Mouse (Mus musculus): ENCODE measurements around the gene Scn4a. TPM values are rescaled to one million over a fixed set of nuclear protein-coding genes. Genes with fewer than 3 reads are reported as not detected.

Scn4a gene
- polyA plus RNA-seq, 1 experiment from 2014 or later, result 0.23 TPM

- Histone ChIP-seq H3K27ac (replicated peaks; ENCODE audit: low read depth, low read length) (no peak overlapping the region), H3K27me3 (ENCODE audit: control insufficient read depth, insufficient read depth, low read length) (no peaks in the 10 kb centered on the region)
- ATAC-seq (ENCODE audit: insufficient number of reproducible peaks, low FRiP score, low TSS enrichment, low read depth), result no peak
Observed at GRCm38 (mm10) chr11:106286206-106286605, 66.9 kb downstream of the Scn4a start.

GRCm38 (mm10) chr11:106284126-106284525 lies 69.0 kb downstream of the Scn4a start:
- Histone ChIP-seq H3K27ac (replicated peaks; ENCODE audit: low read depth, low read length) (no peak overlapping the region), H3K9me3 (ENCODE audit: control insufficient read depth, low read length) (no peaks in the 10 kb centered on the region), H3K9ac (ENCODE audit: low read length) (no peak overlapping the region), H3K27me3 (ENCODE audit: control insufficient read depth, insufficient read depth, low read length) (no peaks in the 10 kb centered on the region), H3K4me3 (ENCODE audit: low read depth, low read length) (no peak overlapping the region), H3K4me2 (ENCODE audit: low read depth, severe bottlenecking) (no peak overlapping the region), H3K36me3 (ENCODE audit: control insufficient read depth, insufficient read depth, low read length) (no peaks in the 10 kb centered on the region), H3K4me1 (ENCODE audit: control insufficient read depth, insufficient read depth, low read length) (no peaks in the 10 kb centered on the region)
- ATAC-seq (ENCODE audit: insufficient number of reproducible peaks, low FRiP score, low TSS enrichment, low read depth), result no peak
- 84% methylated on average over 8 of the region's 8 CpGs for WGBS
- DNase-seq (ENCODE audit: low spot score), result no peak

More at GRCm38 (mm10) chr11:106286206-106286605, 66.9 kb downstream of the Scn4a start:
- 82% methylated on average over 7 of the region's 7 CpGs for WGBS
- Histone ChIP-seq H3K9ac (ENCODE audit: low read length) (no peak overlapping the region), H3K36me3 (ENCODE audit: control insufficient read depth, insufficient read depth, low read length) (no peaks in the 10 kb centered on the region), H3K9me3 (ENCODE audit: control insufficient read depth, low read length) (no peaks in the 10 kb centered on the region), H3K4me2 (ENCODE audit: low read depth, severe bottlenecking) (no peak overlapping the region), H3K4me3 (ENCODE audit: low read depth, low read length) (no peak overlapping the region), H3K4me1 (ENCODE audit: control insufficient read depth, insufficient read depth, low read length) (no peaks in the 10 kb centered on the region)
- no peak for DNase-seq (ENCODE audit: low spot score)

GRCm38 (mm10) chr11:106283371-106283770 lies 69.7 kb downstream of the Scn4a start:
- no peak overlapping the region for H3K9ac ChIP-seq (ENCODE audit: low read length)
- H3K27ac ChIP-seq (replicated peaks; ENCODE audit: low read depth, low read length), result no peak overlapping the region
- WGBS, result 86% methylated on average over 4 of the region's 4 CpGs
- ATAC-seq (ENCODE audit: insufficient number of reproducible peaks, low FRiP score, low TSS enrichment, low read depth) (no peak), DNase-seq (ENCODE audit: low spot score) (no peak)
- H3K4me1 ChIP-seq (ENCODE audit: control insufficient read depth, insufficient read depth, low read length), result no peaks in the 10 kb centered on the region
- no peaks in the 10 kb centered on the region for H3K27me3 ChIP-seq (ENCODE audit: control insufficient read depth, insufficient read depth, low read length)
- no peak overlapping the region for H3K4me3 ChIP-seq (ENCODE audit: low read depth, low read length)
- H3K9me3 ChIP-seq (ENCODE audit: control insufficient read depth, low read length), result no peaks in the 10 kb centered on the region
- H3K36me3 ChIP-seq (ENCODE audit: control insufficient read depth, insufficient read depth, low read length), result no peaks in the 10 kb centered on the region
- no peak overlapping the region for H3K4me2 ChIP-seq (ENCODE audit: low read depth, severe bottlenecking)

- WGBS, result 86% methylated on average over 6 of the region's 6 CpGs
- no peak overlapping the region for H3K27ac ChIP-seq (replicated peaks; ENCODE audit: low read depth, low read length)
- no peak overlapping the region for H3K9ac ChIP-seq (ENCODE audit: low read length)
- H3K9me3 ChIP-seq (ENCODE audit: control insufficient read depth, low read length), result no peaks in the 10 kb centered on the region
- no peak for ATAC-seq (ENCODE audit: insufficient number of reproducible peaks, low FRiP score, low TSS enrichment, low read depth)
- no peaks in the 10 kb centered on the region for H3K36me3 ChIP-seq (ENCODE audit: control insufficient read depth, insufficient read depth, low read length)
- H3K4me2 ChIP-seq (ENCODE audit: low read depth, severe bottlenecking), result no peak overlapping the region
- H3K4me1 ChIP-seq (ENCODE audit: control insufficient read depth, insufficient read depth, low read length), result no peaks in the 10 kb centered on the region
- no peaks in the 10 kb centered on the region for H3K27me3 ChIP-seq (ENCODE audit: control insufficient read depth, insufficient read depth, low read length)
- DNase-seq (ENCODE audit: low spot score), result no peak
- H3K4me3 ChIP-seq (ENCODE audit: low read depth, low read length), result no peak overlapping the region
Observed at GRCm38 (mm10) chr11:106282452-106282851, 70.6 kb downstream of the Scn4a start.

GRCm38 (mm10) chr11:106276454-106276853 lies 76.6 kb downstream of the Scn4a start, which contains the start of gene Tcam1:
Gene Tcam1 (plus strand): TSS chr11:106276672.
- WGBS, result 9% methylated on average over 25 of the region's 25 CpGs
- H3K27me3 ChIP-seq (ENCODE audit: control insufficient read depth, insufficient read depth, low read length), result no peaks in the 10 kb centered on the region
- H3K9me3 ChIP-seq (ENCODE audit: control insufficient read depth, low read length), result no peaks in the 10 kb centered on the region
- no peak within 1 kb of the TSS for H3K9ac ChIP-seq (ENCODE audit: low read length)
- DNase-seq (ENCODE audit: low spot score) (peak; percentile 98), ATAC-seq (ENCODE audit: insufficient number of reproducible peaks, low FRiP score, low TSS enrichment, low read depth) (no peak)
- no peak within 1 kb of the TSS for H3K4me3 ChIP-seq (ENCODE audit: low read depth, low read length)
- peaks cover 8% of the 10 kb centered on the region for H3K4me1 ChIP-seq (ENCODE audit: control insufficient read depth, insufficient read depth, low read length)
- H3K36me3 ChIP-seq (ENCODE audit: control insufficient read depth, insufficient read depth, low read length), result no peaks in the 10 kb centered on the region
- H3K27ac ChIP-seq (replicated peaks; ENCODE audit: low read depth, low read length), result no peak within 1 kb of the TSS
- H3K4me2 ChIP-seq (ENCODE audit: low read depth, severe bottlenecking), result peak within 1 kb of the TSS; percentile 30; the same call in 1 of the 2 replicates

GRCm38 (mm10) chr11:106274971-106275411 lies 78.1 kb downstream of the Scn4a start:
- peak; percentile 33 for DNase-seq (ENCODE audit: low spot score)
- H3K27ac ChIP-seq (replicated peaks; ENCODE audit: low read depth, low read length), result no peak overlapping the region

GRCm38 (mm10) chr11:106274374-106274773 lies 78.7 kb downstream of the Scn4a start:
- H3K4me1 ChIP-seq (ENCODE audit: control insufficient read depth, insufficient read depth, low read length), result peaks cover 16% of the 10 kb centered on the region

More at GRCm38 (mm10) chr11:106274971-106275411, 78.1 kb downstream of the Scn4a start:
- ATAC-seq (ENCODE audit: insufficient number of reproducible peaks, low FRiP score, low TSS enrichment, low read depth), result no peak
- no peaks in the 10 kb centered on the region for H3K9me3 ChIP-seq (ENCODE audit: control insufficient read depth, low read length)
- no peak overlapping the region for H3K9ac ChIP-seq (ENCODE audit: low read length)
- no peak overlapping the region for H3K4me3 ChIP-seq (ENCODE audit: low read depth, low read length)
- 65% methylated on average over 7 of the region's 7 CpGs for WGBS
- H3K27me3 ChIP-seq (ENCODE audit: control insufficient read depth, insufficient read depth, low read length), result no peaks in the 10 kb centered on the region
- H3K4me1 ChIP-seq (ENCODE audit: control insufficient read depth, insufficient read depth, low read length), result peaks cover 16% of the 10 kb centered on the region
- H3K36me3 ChIP-seq (ENCODE audit: control insufficient read depth, insufficient read depth, low read length), result no peaks in the 10 kb centered on the region
- H3K4me2 ChIP-seq (ENCODE audit: low read depth, severe bottlenecking), result no peak overlapping the region

GRCm38 (mm10) chr11:106273811-106274210 lies 79.3 kb downstream of the Scn4a start:
- H3K4me3 ChIP-seq (ENCODE audit: low read depth, low read length), result no peak overlapping the region; the same call in 1 of the 2 replicates
- peak overlapping the region; percentile 62; the same call in 1 of the 2 replicates for H3K4me2 ChIP-seq (ENCODE audit: low read depth, severe bottlenecking)
- 96% methylated on average over 6 of the region's 6 CpGs for WGBS
- DNase-seq (ENCODE audit: low spot score) (no peak), ATAC-seq (ENCODE audit: insufficient number of reproducible peaks, low FRiP score, low TSS enrichment, low read depth) (no peak)
- H3K36me3 ChIP-seq (ENCODE audit: control insufficient read depth, insufficient read depth, low read length), result no peaks in the 10 kb centered on the region
- no peaks in the 10 kb centered on the region for H3K27me3 ChIP-seq (ENCODE audit: control insufficient read depth, insufficient read depth, low read length)
- H3K9me3 ChIP-seq (ENCODE audit: control insufficient read depth, low read length), result no peaks in the 10 kb centered on the region
- peaks cover 22% of the 10 kb centered on the region for H3K4me1 ChIP-seq (ENCODE audit: control insufficient read depth, insufficient read depth, low read length)
- no peak overlapping the region for H3K27ac ChIP-seq (replicated peaks; ENCODE audit: low read depth, low read length)
- no peak overlapping the region for H3K9ac ChIP-seq (ENCODE audit: low read length)

More at GRCm38 (mm10) chr11:106274374-106274773, 78.7 kb downstream of the Scn4a start:
- ATAC-seq (ENCODE audit: insufficient number of reproducible peaks, low FRiP score, low TSS enrichment, low read depth) (no peak), DNase-seq (ENCODE audit: low spot score) (no peak)
- Histone ChIP-seq H3K27ac (replicated peaks; ENCODE audit: low read depth, low read length) (no peak overlapping the region), H3K9ac (ENCODE audit: low read length) (no peak overlapping the region), H3K4me3 (ENCODE audit: low read depth, low read length) (no peak overlapping the region), H3K36me3 (ENCODE audit: control insufficient read depth, insufficient read depth, low read length) (no peaks in the 10 kb centered on the region), H3K4me2 (ENCODE audit: low read depth, severe bottlenecking) (no peak overlapping the region), H3K9me3 (ENCODE audit: control insufficient read depth, low read length) (no peaks in the 10 kb centered on the region), H3K27me3 (ENCODE audit: control insufficient read depth, insufficient read depth, low read length) (no peaks in the 10 kb centered on the region)
- WGBS, result 93% methylated on average over 1 of the region's 1 CpGs

GRCm38 (mm10) chr11:106273311-106273684 lies 79.8 kb downstream of the Scn4a start:
- Histone ChIP-seq H3K4me1 (ENCODE audit: control insufficient read depth, insufficient read depth, low read length) (peaks cover 27% of the 10 kb centered on the region), H3K27ac (replicated peaks; ENCODE audit: low read depth, low read length) (peak overlapping the region; percentile 56; the same call in 1 of the 2 replicates), H3K36me3 (ENCODE audit: control insufficient read depth, insufficient read depth, low read length) (no peaks in the 10 kb centered on the region), H3K9me3 (ENCODE audit: control insufficient read depth, low read length) (no peaks in the 10 kb centered on the region), H3K4me2 (ENCODE audit: low read depth, severe bottlenecking) (peak overlapping the region; percentile 62), H3K27me3 (ENCODE audit: control insufficient read depth, insufficient read depth, low read length) (no peaks in the 10 kb centered on the region), H3K4me3 (ENCODE audit: low read depth, low read length) (peak overlapping the region; percentile 99), H3K9ac (ENCODE audit: low read length) (peak overlapping the region; percentile 56)
- ATAC-seq (ENCODE audit: insufficient number of reproducible peaks, low FRiP score, low TSS enrichment, low read depth), result peak; percentile 31; the same call in 1 of the 2 replicates
- 20% methylated on average over 16 of the region's 16 CpGs for WGBS
- DNase-seq (ENCODE audit: low spot score), result no peak
